Mouse (Mus musculus) neural tube, embryonic 15.5 days (tissue): ENCODE measurements around the gene Ankfn1. TPM values are rescaled to one million over a fixed set of nuclear protein-coding genes. Genes with fewer than 3 reads are reported as not detected.

Source experiments
- ATAC-seq: fragments of 200-750 bp; cut with Nextera tagmentation; 2 replicates; pipeline ENCODE4 v1.8.0; 2017; ENCODE audit warnings: mild to moderate bottlenecking, moderate TSS enrichment, moderate library complexity; ENCODE audit not compliant: low FRiP score
- H3K27ac ChIP-seq: fragments of 300-500 bp; sonication (generic); replicated peaks from 2 replicates; pipeline ENCODE4 v1.5.1; 2015; ENCODE audit warnings: mild to moderate bottlenecking, inconsistent platforms
- H3K27me3 ChIP-seq: fragments of 300-500 bp; sonication (generic); replicated peaks from 2 replicates; pipeline ENCODE4 v1.6.1; 2015; ENCODE audit warnings: inconsistent platforms
- H3K36me3 ChIP-seq: fragments of 300-500 bp; sonication (generic); 2 replicates; pipeline ENCODE4 v1.6.1; 2015; ENCODE audit warnings: inconsistent platforms
- H3K4me1 ChIP-seq: fragments of 300-500 bp; sonication (generic); 2 replicates; pipeline ENCODE4 v1.6.1; 2015; ENCODE audit warnings: inconsistent platforms
- H3K4me2 ChIP-seq: fragments of 300-500 bp; sonication (generic); 2 replicates; pipeline ENCODE4 v1.6.1; 2015; ENCODE audit warnings: inconsistent platforms, mild to moderate bottlenecking, moderate library complexity
- H3K4me3 ChIP-seq: fragments of 300-500 bp; sonication (generic); replicated peaks from 2 replicates; pipeline ENCODE4 v1.5.1; 2015; ENCODE audit warnings: mild to moderate bottlenecking, inconsistent platforms
- H3K9ac ChIP-seq: fragments of 300-500 bp; sonication (generic); replicated peaks from 2 replicates; pipeline ENCODE4 v1.6.1; 2015; ENCODE audit warnings: mild to moderate bottlenecking, inconsistent platforms
- H3K9me3 ChIP-seq: fragments of 300-500 bp; sonication (generic); replicated peaks from 2 replicates; pipeline ENCODE4 v1.6.1; 2016; ENCODE audit warnings: inconsistent platforms
- WGBS: fragments of 180-500 bp; shearing (Covaris S2); methylation state at CpG from one replicate; pipeline ENCODE4 v1.1.7; 2015; ENCODE audit warnings: mixed read lengths; 5-methylcytosine and 5-hydroxymethylcytosine counted together
- polyA plus RNA-seq: library from polyadenylated mRNA; unstranded; fragments of >200 nt; fragmentation: Nextera tagmentation; extraction: Ambion mirVana; gene quantifications from 2 replicates; pipeline ENCODE4 v1.2.1, GENCODE M21; 2015

Ankfn1 gene
- polyA plus RNA-seq, 1 experiment from 2014 or later: 4.6 TPM

GRCm38 (mm10) chr11:89340238-89340637 is 437.2 kb downstream of the Ankfn1 start:
- WGBS: 36% methylated on average over 12 of the region's 12 CpGs
- Histone ChIP-seq H3K27me3 (no peaks in the 10 kb centered on the region), H3K9ac (no peak overlapping the region), H3K4me2 (no peak overlapping the region), H3K4me3 (no peak overlapping the region), H3K9me3 (no peaks in the 10 kb centered on the region), H3K4me1 (no peaks in the 10 kb centered on the region), H3K27ac (no peak overlapping the region), H3K36me3 (no peaks in the 10 kb centered on the region)
- no peak for ATAC-seq

Other genes with a start within 250 kb of the Ankfn1 start
- gene Pctp, start 225.2 kb upstream of the Ankfn1 start, polyA plus RNA-seq: 1.7 and 4.2 TPM in 2 replicates